Mouse (Mus musculus) myocyte (in vitro differentiated cells): ENCODE measurements around the gene Frmpd1. TPM values are rescaled to one million over a fixed set of nuclear protein-coding genes. Genes with fewer than 3 reads are reported as not detected.

Experiments used
- H3K27me3 ChIP-seq: one replicate; pipeline ENCODE4 v1.6.1; 2011; ENCODE audit not compliant: control insufficient read depth, insufficient read depth, insufficient read length
- H3K36me3 ChIP-seq: one replicate; pipeline ENCODE4 v1.6.1; 2011; ENCODE audit not compliant: control insufficient read depth, insufficient read depth
- H3K4me2 ChIP-seq: one replicate; pipeline ENCODE4 v1.6.1; 2011; ENCODE audit warnings: low read depth, control low read depth
- H3K4me3 ChIP-seq: one replicate; pipeline ENCODE4 v1.5.1; 2011; ENCODE audit warnings: mild to moderate bottlenecking, control low read depth, moderate library complexity
- H3K79me2 ChIP-seq: one replicate; pipeline ENCODE4 v1.6.1; 2011; ENCODE audit not compliant: control insufficient read depth, insufficient read depth
- H3ac ChIP-seq: one replicate; pipeline ENCODE4 v1.6.1; 2011; ENCODE audit not compliant: control insufficient read depth, insufficient read length
- CEBPB ChIP-seq: IDR thresholded peaks from 2 replicates; pipeline ENCODE4 v1.6.1; 2011; ENCODE audit warnings: mild to moderate bottlenecking, moderate library complexity; ENCODE audit not compliant: poor library complexity, insufficient read depth, severe bottlenecking
- E2F4 ChIP-seq: IDR thresholded peaks from one replicate; pipeline ENCODE4 v1.6.1; 2011; ENCODE audit warnings: mild to moderate bottlenecking, control low read depth, moderate library complexity; ENCODE audit not compliant: insufficient read depth
- MAX ChIP-seq: IDR thresholded peaks from one replicate; pipeline ENCODE4 v1.6.1; 2011; ENCODE audit warnings: low read depth, mild to moderate bottlenecking, control low read depth
- MYOD1 ChIP-seq, 3 experiments: IDR thresholded peaks; one replicate each; pipeline ENCODE4 v1.6.1; 2011; ENCODE audit warnings: control low read depth in 2 of 3, low read depth in 2 of 3, mild to moderate bottlenecking in 2 of 3, moderate library complexity in 1 of 3; ENCODE audit not compliant: insufficient read length in 2 of 3, control insufficient read depth in 1 of 3
- MYOG ChIP-seq, 3 experiments: IDR thresholded peaks; one replicate each; pipeline ENCODE4 v1.6.1; 2011; ENCODE audit warnings: control low read depth in 2 of 3, low read depth in 2 of 3, mild to moderate bottlenecking in 2 of 3; ENCODE audit not compliant: insufficient read length in 2 of 3, control insufficient read depth in 1 of 3, insufficient read depth in 1 of 3
- POLR2A ChIP-seq: IDR thresholded peaks from one replicate; pipeline ENCODE4 v1.6.1; 2011; ENCODE audit warnings: low read depth, mild to moderate bottlenecking, control low read depth, moderate library complexity; ENCODE audit not compliant: insufficient read length
- POLR2AphosphoS2 ChIP-seq: IDR thresholded peaks from one replicate; pipeline ENCODE4 v1.6.1; 2011; ENCODE audit warnings: low read depth, control low read depth; ENCODE audit not compliant: insufficient read length
- REST ChIP-seq: IDR thresholded peaks from one replicate; pipeline ENCODE4 v1.6.1; 2011; ENCODE audit warnings: mild to moderate bottlenecking, control low read depth, moderate library complexity; ENCODE audit not compliant: insufficient read depth, insufficient read length
- SRF ChIP-seq: IDR thresholded peaks from one replicate; pipeline ENCODE4 v1.6.1; 2011; ENCODE audit warnings: low read depth; ENCODE audit not compliant: control insufficient read depth, insufficient read length
- TCF12 ChIP-seq: IDR thresholded peaks from one replicate; pipeline ENCODE4 v1.6.1; 2011; ENCODE audit warnings: mild to moderate bottlenecking, control low read depth; ENCODE audit not compliant: poor library complexity, insufficient read depth, severe bottlenecking
- TCF3 ChIP-seq: IDR thresholded peaks from one replicate; pipeline ENCODE4 v1.6.1; 2011; ENCODE audit warnings: low read depth, control low read depth; ENCODE audit not compliant: insufficient read length
- USF1 ChIP-seq: IDR thresholded peaks from one replicate; pipeline ENCODE4 v1.6.1; 2011; ENCODE audit warnings: low read depth, mild to moderate bottlenecking, control low read depth, moderate library complexity
- polyA plus RNA-seq: library from polyadenylated mRNA; unstranded; fragments of >200 nt; fragmentation: generic; extraction: Trizol; gene quantifications from one replicate; pipeline ENCODE4 v1.2.1, GENCODE M21; 2012; ENCODE audit warnings: missing spikeins

Frmpd1 gene
- polyA plus RNA-seq, 1 experiment: 45.8 TPM

DNA sequence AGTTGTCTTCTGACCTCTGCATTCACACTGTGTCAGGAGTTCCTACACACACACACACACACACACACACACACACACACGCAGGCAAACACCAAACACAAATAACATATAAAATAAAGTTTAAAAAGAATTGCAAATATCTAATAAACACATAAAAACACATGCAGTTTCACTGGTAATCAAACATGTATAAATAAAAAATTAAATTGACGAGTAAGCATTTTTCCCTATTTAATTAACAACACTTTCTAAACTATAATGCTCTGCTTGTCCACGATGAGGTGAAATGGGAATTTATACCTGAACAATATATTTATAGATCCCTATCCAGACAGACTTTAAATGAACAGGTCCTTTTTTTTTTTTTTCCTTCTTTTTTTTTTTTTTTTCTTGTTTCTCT lies 18.7 kb upstream of the Frmpd1 start:
- Histone ChIP-seq H3K4me3 (no peak overlapping the region), H3ac (no peak overlapping the region), H3K27me3 (no peaks in the 10 kb centered on the region), H3K4me2 (no peak overlapping the region), H3K79me2 (no peaks in the 10 kb centered on the region), H3K36me3 (no peaks in the 10 kb centered on the region)
- TF ChIP-seq TCF12: no peak
- TF ChIP-seq MYOD1 (IDR thresholded peaks at IDR 0.05; ENCODE audit: control insufficient read depth in 1 of 3, insufficient read length in 2 of 3, low read depth in 2 of 3): no peak
- no peak for TF ChIP-seq SRF
- TF ChIP-seq TCF3: no peak
- no peak for TF ChIP-seq POLR2A
- TF ChIP-seq CEBPB: no peak
- TF ChIP-seq USF1: no peak
- TF ChIP-seq REST: no peak
- TF ChIP-seq E2F4: no peak
- no peak for TF ChIP-seq MYOG (IDR thresholded peaks at IDR 0.05; ENCODE audit: control insufficient read depth in 1 of 3, insufficient read depth in 1 of 3, insufficient read length in 2 of 3, low read depth in 2 of 3)
- no peak for TF ChIP-seq POLR2AphosphoS2
- no peak for TF ChIP-seq MAX

DNA sequence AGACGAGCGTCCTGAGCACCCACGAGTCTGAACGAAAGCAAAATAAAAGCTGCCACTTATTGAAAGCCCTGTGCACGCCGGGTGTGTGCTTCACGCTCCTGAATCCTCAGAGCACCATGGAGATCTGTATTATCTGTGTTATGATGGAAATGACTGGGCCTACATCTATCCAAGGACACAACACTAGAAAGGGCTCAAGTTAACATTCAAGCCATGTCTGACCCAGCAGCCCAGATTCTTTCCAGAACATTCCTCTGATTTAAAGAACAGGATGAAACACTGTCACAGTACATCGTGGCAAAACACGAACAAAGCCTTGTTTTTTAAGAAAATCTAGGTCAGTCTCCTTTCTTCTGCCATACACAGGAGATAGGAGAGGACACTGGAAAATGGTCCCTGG lies 13.3 kb upstream of the Frmpd1 start:
- H3ac ChIP-seq: no peak overlapping the region
- TF ChIP-seq E2F4 (no peak), USF1 (no peak), MYOD1 (IDR thresholded peaks at IDR 0.05; ENCODE audit: control insufficient read depth in 1 of 3, insufficient read length in 2 of 3, low read depth in 2 of 3) (no peak), SRF (no peak), MYOG (IDR thresholded peaks at IDR 0.05; ENCODE audit: control insufficient read depth in 1 of 3, insufficient read depth in 1 of 3, insufficient read length in 2 of 3, low read depth in 2 of 3) (no peak), TCF12 (no peak), MAX (no peak), CEBPB (no peak), REST (no peak), POLR2A (no peak), POLR2AphosphoS2 (no peak), TCF3 (no peak)
- H3K36me3 ChIP-seq: no peaks in the 10 kb centered on the region
- no peak overlapping the region for H3K4me3 ChIP-seq
- no peaks in the 10 kb centered on the region for H3K27me3 ChIP-seq
- no peaks in the 10 kb centered on the region for H3K79me2 ChIP-seq
- no peak overlapping the region for H3K4me2 ChIP-seq

DNA sequence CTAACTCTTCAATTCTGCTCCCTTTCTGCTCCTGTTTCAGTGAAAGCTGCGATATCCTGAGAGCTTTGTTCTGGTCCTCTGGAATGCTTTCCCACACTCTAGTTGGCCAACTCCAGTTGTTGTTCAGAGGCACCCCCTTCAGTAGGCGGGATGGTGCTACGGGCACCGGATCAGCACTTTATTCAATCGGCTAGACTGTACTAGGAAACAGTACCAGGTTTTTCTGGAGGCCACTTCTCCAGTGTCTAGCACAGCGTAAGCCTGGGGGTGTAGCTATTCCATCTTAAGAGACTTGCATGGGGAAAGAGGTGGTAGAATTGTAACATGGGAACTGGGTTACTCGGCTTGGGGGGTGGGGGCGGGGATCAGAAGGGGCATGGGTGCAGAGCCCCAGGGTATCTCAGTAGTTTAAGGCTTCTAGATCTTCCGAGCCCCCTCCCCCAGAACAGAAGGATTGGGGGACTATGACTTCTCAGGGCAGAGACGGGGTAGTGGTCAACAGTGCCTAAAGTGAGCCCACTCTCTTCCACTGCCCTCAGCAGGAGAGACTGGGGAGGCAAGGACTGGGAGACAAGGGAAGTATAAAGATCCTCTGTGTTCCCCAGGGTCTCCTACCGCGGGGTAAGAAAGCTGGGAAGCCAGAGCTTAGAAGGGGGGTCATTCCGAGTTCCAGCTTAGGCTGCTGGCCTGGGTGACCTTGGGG lies 706 bp upstream of the Frmpd1 start:
- TF ChIP-seq CEBPB: no peak
- TF ChIP-seq E2F4: no peak
- no peak for TF ChIP-seq TCF12
- TF ChIP-seq MAX: no peak
- TF ChIP-seq USF1: no peak
- TF ChIP-seq SRF: no peak
- TF ChIP-seq MYOD1 (IDR thresholded peaks at IDR 0.05; ENCODE audit: control insufficient read depth in 1 of 3, insufficient read length in 2 of 3, low read depth in 2 of 3): peak in 1 of 3 experiments; percentile 42
- no peak for TF ChIP-seq POLR2A
- no peak for TF ChIP-seq REST
- no peak for TF ChIP-seq TCF3
- no peak for TF ChIP-seq POLR2AphosphoS2
- peak in 1 of 3 experiments; percentile 24 for TF ChIP-seq MYOG (IDR thresholded peaks at IDR 0.05; ENCODE audit: control insufficient read depth in 1 of 3, insufficient read depth in 1 of 3, insufficient read length in 2 of 3, low read depth in 2 of 3)
- Histone ChIP-seq H3K36me3 (no peaks in the 10 kb centered on the region), H3K4me2 (peak overlapping the region; percentile 67), H3K4me3 (peak overlapping the region; percentile 43), H3ac (no peak overlapping the region), H3K79me2 (peaks cover 36% of the 10 kb centered on the region), H3K27me3 (no peaks in the 10 kb centered on the region)

DNA sequence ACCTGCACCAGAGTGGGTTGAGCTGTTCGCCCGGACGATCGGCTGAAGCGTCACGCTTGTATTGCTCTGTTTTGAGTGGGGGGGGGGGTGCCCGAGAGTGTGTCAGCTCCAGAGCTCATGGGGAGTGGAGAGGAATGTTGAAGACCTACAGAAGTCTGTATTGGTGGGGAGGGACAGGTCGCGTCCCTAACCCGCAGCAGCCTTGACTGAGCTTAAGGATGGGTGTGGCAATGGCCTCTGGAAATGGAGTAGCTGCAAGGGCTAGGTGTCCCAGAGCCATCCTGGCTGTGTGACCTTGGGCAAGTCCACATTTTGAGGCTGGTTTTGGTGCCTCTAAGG lies 625 bp downstream of the Frmpd1 start:
- no peak for TF ChIP-seq TCF3
- TF ChIP-seq POLR2A: no peak
- no peak for TF ChIP-seq REST
- no peak for TF ChIP-seq MAX
- TF ChIP-seq USF1: no peak
- no peak for TF ChIP-seq E2F4
- TF ChIP-seq CEBPB: no peak
- TF ChIP-seq SRF: no peak
- TF ChIP-seq TCF12: no peak
- no peak for TF ChIP-seq POLR2AphosphoS2
- Histone ChIP-seq H3K4me2 (peak overlapping the region; percentile 75), H3ac (peak overlapping the region; percentile 58), H3K36me3 (no peaks in the 10 kb centered on the region), H3K79me2 (peaks cover 50% of the 10 kb centered on the region), H3K27me3 (no peaks in the 10 kb centered on the region), H3K4me3 (peak overlapping the region; percentile 43)

DNA sequence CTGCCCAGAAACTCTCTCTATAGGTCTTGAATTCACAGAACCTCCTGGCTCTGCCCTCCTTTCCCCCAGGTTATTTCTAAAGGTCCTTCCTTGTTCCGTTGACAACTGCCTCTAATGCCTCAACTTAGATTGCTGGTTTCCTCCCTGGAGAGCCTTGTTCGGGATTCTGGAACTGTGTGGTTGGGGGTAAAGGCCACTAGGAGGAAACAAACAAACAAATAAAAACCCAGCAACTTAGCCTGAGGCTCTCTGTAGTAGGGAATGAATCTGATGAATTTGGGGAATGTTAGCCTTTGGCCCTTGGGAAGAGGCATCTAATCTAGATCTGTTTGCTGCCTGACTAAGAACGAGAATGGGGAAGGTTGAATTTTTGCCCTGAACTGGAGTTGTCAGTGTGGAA lies 13.6 kb downstream of the Frmpd1 start:
- H3K4me3 ChIP-seq: no peak overlapping the region
- H3K79me2 ChIP-seq: peaks cover 48% of the 10 kb centered on the region
- no peaks in the 10 kb centered on the region for H3K27me3 ChIP-seq
- H3K36me3 ChIP-seq: no peaks in the 10 kb centered on the region
- no peak overlapping the region for H3ac ChIP-seq
- H3K4me2 ChIP-seq: no peak overlapping the region
- TF ChIP-seq CEBPB (no peak), REST (no peak), MYOD1 (IDR thresholded peaks at IDR 0.05; ENCODE audit: control insufficient read depth in 1 of 3, insufficient read length in 2 of 3, low read depth in 2 of 3) (no peak), TCF3 (no peak), E2F4 (no peak), POLR2A (no peak), POLR2AphosphoS2 (no peak), SRF (no peak), MAX (no peak), TCF12 (no peak)
